Mouse (Mus musculus) liver, adult 2 months (tissue): ENCODE measurements around the gene D11Wsu47e.

Experiments used
- CTCF ChIP-seq: fragments of 200-500 bp; IDR thresholded peaks from 2 replicates; pipeline ENCODE4 v1.5.1; 2011; ENCODE audit warnings: low read depth, low read length, control low read depth
- POLR2A ChIP-seq: fragments of 200-500 bp; IDR thresholded peaks from 2 replicates; pipeline ENCODE4 v1.6.1; 2011; ENCODE audit warnings: low read length, control low read depth; ENCODE audit not compliant: insufficient read depth; ENCODE audit errors: extremely low read depth

GRCm38 (mm10) chr11:113674595-113674994 lies 9.6 kb upstream of the D11Wsu47e start:
- TF ChIP-seq POLR2A (no peak), CTCF (no peak)
